Mouse (Mus musculus): ENCODE results near the gene Kremen1. TPM values are rescaled to one million over a fixed set of nuclear protein-coding genes. Genes with fewer than 3 reads are reported as not detected.

Gene Kremen1
- polyA plus RNA-seq, 1 experiment from 2014 or later = 1.9 TPM

- H3K36me3 ChIP-seq (replicated peaks) = no peaks in the 10 kb centered on the region
- H3K27me3 ChIP-seq = no peaks in the 10 kb centered on the region
- no peak overlapping the region for H3K9ac ChIP-seq
- no peak overlapping the region for H3K4me3 ChIP-seq (replicated peaks)
- no peak overlapping the region for H3K27ac ChIP-seq (replicated peaks)
- H3K9me3 ChIP-seq (replicated peaks) = no peaks in the 10 kb centered on the region
- H3K4me2 ChIP-seq = no peak overlapping the region
- 52% methylated on average over 7 of the region's 7 CpGs for WGBS (ENCODE audit: insufficient replicate concordance)
- peaks cover 48% of the 10 kb centered on the region for H3K4me1 ChIP-seq (replicated peaks)
- ATAC-seq (ENCODE audit: insufficient read depth) = no peak
These were observed 15.9 kb downstream of the Kremen1 start for GRCm38 (mm10) chr11:5245431-5245830.

- 43% methylated on average over 8 of the region's 8 CpGs for WGBS (ENCODE audit: insufficient replicate concordance)
- Histone ChIP-seq H3K9ac (no peak overlapping the region), H3K4me1 (replicated peaks) (peaks cover 53% of the 10 kb centered on the region), H3K4me3 (replicated peaks) (no peak overlapping the region), H3K27me3 (no peaks in the 10 kb centered on the region), H3K27ac (replicated peaks) (no peak overlapping the region), H3K36me3 (replicated peaks) (no peaks in the 10 kb centered on the region), H3K9me3 (replicated peaks) (no peaks in the 10 kb centered on the region), H3K4me2 (no peak overlapping the region; the same call in 1 of the 2 replicates)
- ATAC-seq (ENCODE audit: insufficient read depth) = no peak
These were observed 16.6 kb downstream of the Kremen1 start for GRCm38 (mm10) chr11:5244749-5245130.

GRCm38 (mm10) chr11:5243812-5244748 is 17.3 kb downstream of the Kremen1 start:
- Histone ChIP-seq H3K4me3 (replicated peaks) (no peak overlapping the region), H3K27ac (replicated peaks) (no peak overlapping the region), H3K9ac (no peak overlapping the region), H3K4me1 (replicated peaks) (peaks cover 53% of the 10 kb centered on the region), H3K36me3 (replicated peaks) (no peaks in the 10 kb centered on the region), H3K4me2 (no peak overlapping the region; the same call in 1 of the 2 replicates), H3K9me3 (replicated peaks) (no peaks in the 10 kb centered on the region), H3K27me3 (no peaks in the 10 kb centered on the region)
- WGBS (ENCODE audit: insufficient replicate concordance) = 45% methylated on average over 24 of the region's 24 CpGs
- no peak for ATAC-seq (ENCODE audit: insufficient read depth)

- no peak for ATAC-seq (ENCODE audit: insufficient read depth)
- Histone ChIP-seq H3K27ac (replicated peaks) (no peak overlapping the region), H3K27me3 (no peaks in the 10 kb centered on the region), H3K4me2 (no peak overlapping the region), H3K36me3 (replicated peaks) (no peaks in the 10 kb centered on the region), H3K9ac (no peak overlapping the region), H3K9me3 (replicated peaks) (no peaks in the 10 kb centered on the region), H3K4me1 (replicated peaks) (peaks cover 44% of the 10 kb centered on the region), H3K4me3 (replicated peaks) (no peak overlapping the region)
- 75% methylated on average over 7 of the region's 7 CpGs for WGBS (ENCODE audit: insufficient replicate concordance)
These were observed 18.1 kb downstream of the Kremen1 start for GRCm38 (mm10) chr11:5243208-5243607.

- ATAC-seq (ENCODE audit: insufficient read depth) = no peak
- H3K27me3 ChIP-seq = no peaks in the 10 kb centered on the region
- no peaks in the 10 kb centered on the region for H3K9me3 ChIP-seq (replicated peaks)
- no peak overlapping the region for H3K4me2 ChIP-seq
- H3K36me3 ChIP-seq (replicated peaks) = no peaks in the 10 kb centered on the region
- H3K27ac ChIP-seq (replicated peaks) = no peak overlapping the region
- H3K4me1 ChIP-seq (replicated peaks) = peaks cover 38% of the 10 kb centered on the region
- H3K4me3 ChIP-seq (replicated peaks) = no peak overlapping the region
- WGBS (ENCODE audit: insufficient replicate concordance) = 75% methylated on average over 8 of the region's 8 CpGs
- no peak overlapping the region for H3K9ac ChIP-seq
These were observed 19.2 kb downstream of the Kremen1 start for GRCm38 (mm10) chr11:5242158-5242557.

GRCm38 (mm10) chr11:5239706-5240690 is 21.4 kb downstream of the Kremen1 start:
- H3K27ac ChIP-seq (replicated peaks) = no peak overlapping the region
- no peak overlapping the region for H3K4me3 ChIP-seq (replicated peaks)
- H3K36me3 ChIP-seq (replicated peaks) = no peaks in the 10 kb centered on the region
- 20% methylated on average over 10 of the region's 10 CpGs for WGBS (ENCODE audit: insufficient replicate concordance)
- H3K9ac ChIP-seq = no peak overlapping the region
- no peaks in the 10 kb centered on the region for H3K9me3 ChIP-seq (replicated peaks)
- peak; percentile 69 for ATAC-seq (ENCODE audit: insufficient read depth)
- no peaks in the 10 kb centered on the region for H3K27me3 ChIP-seq
- H3K4me1 ChIP-seq (replicated peaks) = peaks cover 23% of the 10 kb centered on the region
- H3K4me2 ChIP-seq = no peak overlapping the region

GRCm38 (mm10) chr11:5219910-5220447 is 41.4 kb downstream of the Kremen1 start:
- Histone ChIP-seq H3K4me1 (replicated peaks) (no peaks in the 10 kb centered on the region), H3K27ac (replicated peaks) (no peak overlapping the region), H3K9ac (no peak overlapping the region), H3K27me3 (no peaks in the 10 kb centered on the region), H3K4me2 (no peak overlapping the region), H3K4me3 (replicated peaks) (no peak overlapping the region), H3K36me3 (replicated peaks) (no peaks in the 10 kb centered on the region), H3K9me3 (replicated peaks) (no peaks in the 10 kb centered on the region)
- WGBS (ENCODE audit: insufficient replicate concordance) = 44% methylated on average over 6 of the region's 6 CpGs
- ATAC-seq (ENCODE audit: insufficient read depth) = no peak

- 54% methylated on average over 4 of the region's 4 CpGs for WGBS (ENCODE audit: insufficient replicate concordance)
- Histone ChIP-seq H3K9me3 (replicated peaks) (no peaks in the 10 kb centered on the region), H3K36me3 (replicated peaks) (no peaks in the 10 kb centered on the region), H3K4me3 (replicated peaks) (no peak overlapping the region), H3K27me3 (no peaks in the 10 kb centered on the region), H3K27ac (replicated peaks) (no peak overlapping the region), H3K4me2 (no peak overlapping the region), H3K9ac (no peak overlapping the region), H3K4me1 (replicated peaks) (no peaks in the 10 kb centered on the region)
- no peak for ATAC-seq (ENCODE audit: insufficient read depth)
These were observed 42.0 kb downstream of the Kremen1 start for GRCm38 (mm10) chr11:5219371-5219770.

GRCm38 (mm10) chr11:5215401-5216187 is 45.8 kb downstream of the Kremen1 start:
- Histone ChIP-seq H3K4me1 (replicated peaks) (no peaks in the 10 kb centered on the region), H3K9me3 (replicated peaks) (no peaks in the 10 kb centered on the region), H3K27me3 (no peaks in the 10 kb centered on the region), H3K4me3 (replicated peaks) (no peak overlapping the region), H3K27ac (replicated peaks) (no peak overlapping the region), H3K36me3 (replicated peaks) (no peaks in the 10 kb centered on the region), H3K9ac (no peak overlapping the region), H3K4me2 (no peak overlapping the region)
- no peak for ATAC-seq (ENCODE audit: insufficient read depth)
- 47% methylated on average over 14 of the region's 14 CpGs for WGBS (ENCODE audit: insufficient replicate concordance)

- no peaks in the 10 kb centered on the region for H3K4me1 ChIP-seq (replicated peaks)
- H3K4me2 ChIP-seq = no peak overlapping the region
- no peaks in the 10 kb centered on the region for H3K9me3 ChIP-seq (replicated peaks)
- no peaks in the 10 kb centered on the region for H3K27me3 ChIP-seq
- H3K9ac ChIP-seq = no peak overlapping the region
- H3K27ac ChIP-seq (replicated peaks) = no peak overlapping the region
- H3K36me3 ChIP-seq (replicated peaks) = no peaks in the 10 kb centered on the region
- WGBS (ENCODE audit: insufficient replicate concordance) = 17% methylated on average over 6 of the region's 6 CpGs
- no peak overlapping the region for H3K4me3 ChIP-seq (replicated peaks)
- ATAC-seq (ENCODE audit: insufficient read depth) = no peak
These were observed 46.8 kb downstream of the Kremen1 start for GRCm38 (mm10) chr11:5214483-5215040.
